Mouse (Mus musculus) embryonic stem cell, embryonic (primary cell): ENCODE data around the gene Msi1.

Experiments
- CTCF ChIA-PET, 4 experiments: fragments of 300-600 bp in 2 of 4; fragments of 350-600 bp in 2 of 4; sonication (Branson Sonifier 250); formaldehyde crosslinking; loops; one replicate each; lab custom pipeline; 2022; ENCODE audit warnings: inconsistent platforms in 2 of 4; lab: Charles Lee
- POLR2A ChIA-PET, 4 experiments: fragments of 300-600 bp in 2 of 4; fragments of 350-600 bp in 2 of 4; sonication (Branson Sonifier 250); formaldehyde crosslinking; loops; one replicate each; lab custom pipeline; 2022; ENCODE audit warnings: antibody characterized with exemption in 4 of 4, inconsistent platforms in 1 of 4; lab: Charles Lee

The Msi1 gene

GRCm38 (mm10) chr5:115474174-115474828, 44.9 kb downstream of the Msi1 start:
- ChIA-PET CTCF (interaction anchor here in 3 of 4 experiments (0.9 to 2.1 kb wide), 5 partner anchors 10 to 309 kb away, joined by 4 to 10 read pairs (median 8); partner anchors contain the start of gene Sirt4 (in 1 of the 3)), POLR2A (interaction anchor here (0.6 to 11.0 kb wide), 26 partner anchors 8 to 356 kb away, joined by 3 to 228 read pairs (median 8); partner anchors contain the start of genes Sirt4 (in 2 of the 4), Dynll1 (in 1 of the 4) and Pla2g1b (in 1 of the 4))

GRCm38 (mm10) chr5:115475337-115476106, 46.1 kb downstream of the Msi1 start:
- CTCF ChIA-PET: interaction anchor here (0.5 to 2.3 kb wide), 20 partner anchors 9 to 1672 kb away, joined by 3 to 18 read pairs (median 4); partner anchors contain the start of genes Sirt4 (in 2 of the 4), Cabp1 (in 1 of the 4) and Rnf10 (in 1 of the 4)
- POLR2A ChIA-PET: interaction anchor here (0.6 to 11.0 kb wide), 86 partner anchors 8 to 1202 kb away, joined by 3 to 228 read pairs (median 4); partner anchors contain the start of genes Sirt4 (in 3 of the 4), Dynll1 (in 2 of the 4), Coq5 (in 1 of the 4) and Foxn4 (in 1 of the 4)

- CTCF ChIA-PET: interaction anchor here (0.6 to 4.1 kb wide), 25 partner anchors 8 to 319 kb away, joined by 3 to 23 read pairs (median 5); partner anchors contain the start of genes Sirt4 (in 2 of the 4), Cabp1 (in 1 of the 4), Cox6a1 (in 1 of the 4) and Rnf10 (in 1 of the 4)
- POLR2A ChIA-PET: interaction anchor here (0.6 to 11.0 kb wide), 85 partner anchors 8 to 1837 kb away, joined by 3 to 228 read pairs (median 4); partner anchors contain the start of genes Sirt4 (in 3 of the 4), Dynll1 (in 2 of the 4), Coq5 (in 1 of the 4) and Mlec (in 1 of the 4)
These were observed 46.8 kb downstream of the Msi1 start for GRCm38 (mm10) chr5:115476107-115476727.

- POLR2A ChIA-PET: interaction anchor here (0.6 to 11.0 kb wide), 50 partner anchors 8 to 929 kb away, joined by 3 to 228 read pairs (median 4); partner anchors contain the start of genes Dynll1 (in 3 of the 4), Pla2g1b (in 1 of the 4), Rnf10 (in 1 of the 4) and Rplp0 (in 1 of the 4)
- CTCF ChIA-PET: interaction anchor here (0.5 to 4.1 kb wide), 15 partner anchors 12 to 1615 kb away, joined by 3 to 19 read pairs (median 3); partner anchors contain the start of gene Dynll1 (in 1 of the 4)
These were observed 50.2 kb downstream of the Msi1 start for GRCm38 (mm10) chr5:115479561-115479960.

GRCm38 (mm10) chr5:115480101-115480500, 50.7 kb downstream of the Msi1 start:
- POLR2A ChIA-PET: interaction anchor here (0.6 to 11.0 kb wide), 40 partner anchors 9 to 928 kb away, joined by 3 to 228 read pairs (median 5); partner anchors contain the start of genes Dynll1 (in 3 of the 4), Pla2g1b (in 1 of the 4), Rnf10 (in 1 of the 4) and Rplp0 (in 1 of the 4)
- CTCF ChIA-PET: interaction anchor here in 3 of 4 experiments (0.5 to 4.1 kb wide), 15 partner anchors 10 to 876 kb away, joined by 3 to 19 read pairs (median 3); partner anchors contain the start of gene Dynll1 (in 1 of the 3)

- ChIA-PET POLR2A (interaction anchor here (0.6 to 11.0 kb wide), 21 partner anchors 7 to 242 kb away, joined by 3 to 228 read pairs (median 3); partner anchors contain the start of gene Dynll1 (in 1 of the 4)), CTCF (interaction anchor here in 3 of 4 experiments (0.5 to 1.0 kb wide), 4 partner anchors 8 to 1614 kb away, joined by 3 to 4 read pairs (median 3); no protein-coding TSS in a partner anchor)
These were observed 53.2 kb downstream of the Msi1 start for GRCm38 (mm10) chr5:115482390-115483265.

GRCm38 (mm10) chr5:115483385-115483784, 54.0 kb downstream of the Msi1 start:
- ChIA-PET CTCF (interaction anchor here in 2 of 4 experiments (1.1 to 1.9 kb wide), 5 partner anchors 8 to 117 kb away, joined by 3 to 8 read pairs (median 4); no protein-coding TSS in a partner anchor), POLR2A (interaction anchor here in 3 of 4 experiments (0.5 to 11.0 kb wide), 37 partner anchors 8 to 657 kb away, joined by 3 to 228 read pairs (median 4); partner anchors contain the start of genes Dynll1 (in 1 of the 3), Pla2g1b (in 1 of the 3) and Rplp0 (in 1 of the 3))

- POLR2A ChIA-PET: interaction anchor here (0.5 to 11.0 kb wide), 83 partner anchors 7 to 1039 kb away, joined by 3 to 228 read pairs (median 4); partner anchors contain the start of genes Rplp0 (in 3 of the 4), Dynll1 (in 2 of the 4), Mlec (in 1 of the 4) and Pla2g1b (in 1 of the 4)
- CTCF ChIA-PET: interaction anchor here in 3 of 4 experiments (0.6 to 1.9 kb wide), 14 partner anchors 9 to 1347 kb away, joined by 3 to 8 read pairs (median 4); no protein-coding TSS in a partner anchor
These were observed 54.8 kb downstream of the Msi1 start, which contains the start of gene Sirt4 for GRCm38 (mm10) chr5:115483947-115484920. TSS of gene Sirt4 (minus strand) at chr5:115484725.

- ChIA-PET CTCF (interaction anchor here in 2 of 4 experiments (0.6 to 1.9 kb wide), 7 partner anchors 10 to 1192 kb away, joined by 3 to 8 read pairs (median 4); no protein-coding TSS in a partner anchor), POLR2A (interaction anchor here (0.5 to 11.0 kb wide), 63 partner anchors 6 to 1040 kb away, joined by 3 to 228 read pairs (median 4); partner anchors contain the start of genes Rplp0 (in 3 of the 4), Dynll1 (in 2 of the 4), Pla2g1b (in 1 of the 4) and Rnf10 (in 1 of the 4))
These were observed 55.6 kb downstream of the Msi1 start for GRCm38 (mm10) chr5:115484996-115485395.

- ChIA-PET CTCF (interaction anchor here in 1 of 4 experiments (0.6 to 1.8 kb wide), 3 partner anchors 10 to 1193 kb away, joined by 4 to 8 read pairs (median 4); no protein-coding TSS in a partner anchor), POLR2A (interaction anchor here (0.6 to 11.0 kb wide), 36 partner anchors 6 to 604 kb away, joined by 3 to 228 read pairs (median 5); partner anchors contain the start of genes Dynll1 (in 2 of the 4), Pla2g1b (in 1 of the 4), Pop5 (in 1 of the 4) and Rplp0 (in 1 of the 4))
These were observed 56.2 kb downstream of the Msi1 start for GRCm38 (mm10) chr5:115485489-115486205.

GRCm38 (mm10) chr5:115486726-115487125, 57.3 kb downstream of the Msi1 start:
- ChIA-PET POLR2A (interaction anchor here in 3 of 4 experiments (0.6 to 4.5 kb wide), 20 partner anchors 9 to 81 kb away, joined by 3 to 47 read pairs (median 5); no protein-coding TSS in a partner anchor), CTCF (no interaction called here)

GRCm38 (mm10) chr5:115487353-115487752, 58.0 kb downstream of the Msi1 start:
- POLR2A ChIA-PET: interaction anchor here in 3 of 4 experiments (0.6 to 4.5 kb wide), 13 partner anchors 9 to 80 kb away, joined by 3 to 47 read pairs (median 5); no protein-coding TSS in a partner anchor

GRCm38 (mm10) chr5:115487942-115488580, 58.7 kb downstream of the Msi1 start:
- ChIA-PET CTCF (interaction anchor here in 2 of 4 experiments (0.7 to 1.4 kb wide), 2 partner anchors 12 to 245 kb away, joined by 3 read pairs; no protein-coding TSS in a partner anchor), POLR2A (interaction anchor here (0.5 to 9.2 kb wide), 75 partner anchors 8 to 1391 kb away, joined by 3 to 239 read pairs (median 6); partner anchors contain the start of genes Pxn (in 2 of the 4), Rnf10 (in 2 of the 4), Rplp0 (in 2 of the 4) and Cabp1 (in 1 of the 4))

More at GRCm38 (mm10) chr5:115487353-115487752, 58.0 kb downstream of the Msi1 start:
- CTCF ChIA-PET: no interaction called here
